Mouse (Mus musculus) heart, adult 8-10 months (tissue): ENCODE measurements around the gene Pgd. TPM values are rescaled to one million over a fixed set of nuclear protein-coding genes. Genes with fewer than 3 reads are reported as not detected.
"Not testable (repeated sequence)": the region's sequence is repeated elsewhere in the genome, so short reads cannot be mapped to it uniquely, and the experiment has no call there.

Experiments used
- DNase-seq: peaks from one replicate; pipeline ENCODE4 v3.0.0; 2022; ENCODE audit warnings: low spot score
- total RNA-seq, 4 experiments: library from RNA; stranded (reverse); gene quantifications; 2 replicates each; pipeline ENCODE4 v1.2.4; 2022

Gene Pgd
- total RNA-seq, 4 experiments from 2014 or later: 37.5 to 47.2 (median 42.3) TPM

DNA sequence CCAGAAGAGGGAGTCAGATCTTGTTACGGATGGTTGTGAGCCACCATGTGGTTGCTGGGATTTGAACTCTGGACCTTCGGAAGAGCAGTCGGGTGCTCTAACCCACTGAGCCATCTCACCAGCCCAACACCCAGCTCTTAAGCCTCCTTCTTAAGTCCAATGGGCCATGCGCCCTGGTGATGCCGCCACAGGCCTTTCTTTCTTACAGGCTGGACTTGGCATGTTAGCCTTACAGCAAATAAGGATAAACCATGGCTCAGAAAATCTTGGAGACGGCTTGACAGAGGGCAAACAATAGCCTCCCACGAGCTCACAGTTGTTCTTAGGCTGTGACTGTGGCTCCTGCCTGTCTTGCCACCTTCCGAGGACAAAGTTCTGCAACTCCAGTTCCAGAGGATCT lies 3.4 kb upstream of the Pgd start:
- not testable (repeated sequence) for DNase-seq

DNA sequence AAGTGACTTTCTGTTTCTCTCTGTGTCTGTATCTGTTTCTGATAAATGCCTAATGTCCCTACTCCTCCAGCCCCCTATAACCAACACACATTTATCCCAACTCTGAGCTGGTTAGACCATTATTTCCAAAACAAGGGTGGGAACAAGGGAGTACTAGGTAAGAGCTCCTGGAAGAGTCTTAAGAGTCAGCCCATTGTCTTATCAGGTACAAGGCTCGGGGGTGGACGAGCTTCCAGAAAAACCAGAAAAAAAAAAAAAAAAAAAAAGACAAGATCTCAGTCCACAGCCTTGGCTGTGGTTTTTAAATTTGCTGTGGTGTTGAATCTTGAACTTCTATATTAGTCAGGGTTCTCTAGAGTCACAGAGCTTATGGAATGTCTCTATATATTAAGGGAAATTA lies 1.4 kb upstream of the Pgd start:
- no peak for DNase-seq

DNA sequence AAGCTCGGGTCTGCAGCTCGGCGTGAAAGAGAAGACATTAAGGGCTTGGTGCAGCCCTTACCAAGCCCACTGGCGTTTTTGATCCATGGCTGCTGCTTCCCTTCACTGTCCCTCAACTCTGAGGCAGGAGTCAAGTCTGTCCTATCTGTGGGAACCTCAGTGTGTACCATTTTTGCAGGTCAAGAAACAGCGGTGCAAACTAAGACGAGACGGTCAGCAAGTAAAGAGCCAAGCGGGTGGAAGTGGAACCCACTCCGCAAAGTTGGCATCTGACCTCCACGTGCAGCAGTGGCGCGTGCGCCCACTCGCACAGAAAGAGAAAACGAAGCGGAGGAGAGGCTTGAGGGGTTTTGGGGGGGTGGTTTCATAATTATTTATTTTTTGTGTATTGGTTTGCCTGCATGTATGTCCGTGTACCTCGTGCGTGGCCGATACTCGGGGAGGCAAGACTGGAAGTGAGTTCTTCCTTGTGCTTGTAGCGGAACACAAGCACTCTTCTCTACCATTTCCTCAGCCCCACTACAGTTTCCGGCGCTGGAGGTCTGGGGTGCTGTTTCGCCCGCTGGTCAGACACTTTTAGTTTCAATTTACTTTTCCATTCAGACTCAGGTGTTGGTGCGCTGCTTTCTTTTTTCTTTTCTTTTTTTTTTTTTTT lies 513 bp upstream of the Pgd start:
- no peak for DNase-seq

DNA sequence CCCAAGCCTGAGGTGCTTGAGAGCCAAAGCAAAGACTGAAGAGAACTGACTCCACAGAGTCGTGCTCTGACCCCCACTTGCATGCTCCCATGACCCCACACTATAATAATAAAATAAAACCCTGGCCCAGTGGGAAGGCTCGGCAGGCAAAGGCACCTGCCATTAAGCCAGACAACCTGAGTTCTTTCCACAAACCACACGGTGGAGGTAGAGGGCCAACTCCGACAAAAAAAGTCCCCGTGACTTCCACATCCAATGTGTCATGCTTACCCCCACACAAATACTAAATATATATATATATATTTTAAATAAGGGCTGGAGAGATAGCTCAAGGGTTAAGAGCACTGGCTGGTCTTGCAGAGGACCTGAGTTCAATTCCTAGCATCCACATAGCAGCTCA lies 2.4 kb downstream of the Pgd start:
- DNase-seq: no peak

DNA sequence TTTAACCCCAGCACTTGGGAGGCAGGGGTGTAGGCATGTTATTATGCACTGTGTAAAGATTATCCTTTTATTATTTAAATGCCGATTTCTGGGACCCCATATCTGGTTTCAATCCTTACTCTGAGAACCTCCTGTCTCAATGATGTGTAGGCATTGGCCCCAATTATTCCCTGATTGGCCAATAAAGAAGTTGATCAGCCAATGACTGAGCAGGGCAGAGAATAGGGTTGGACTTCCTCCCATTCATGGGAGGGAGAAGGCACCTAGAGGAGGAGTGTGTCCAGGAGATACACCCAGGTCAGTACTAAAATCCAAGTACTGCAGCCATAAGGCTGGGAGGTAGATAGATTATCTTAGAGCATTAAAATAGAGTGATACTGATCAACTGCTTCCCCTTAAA lies 3.4 kb downstream of the Pgd start:
- no peak for DNase-seq

DNA sequence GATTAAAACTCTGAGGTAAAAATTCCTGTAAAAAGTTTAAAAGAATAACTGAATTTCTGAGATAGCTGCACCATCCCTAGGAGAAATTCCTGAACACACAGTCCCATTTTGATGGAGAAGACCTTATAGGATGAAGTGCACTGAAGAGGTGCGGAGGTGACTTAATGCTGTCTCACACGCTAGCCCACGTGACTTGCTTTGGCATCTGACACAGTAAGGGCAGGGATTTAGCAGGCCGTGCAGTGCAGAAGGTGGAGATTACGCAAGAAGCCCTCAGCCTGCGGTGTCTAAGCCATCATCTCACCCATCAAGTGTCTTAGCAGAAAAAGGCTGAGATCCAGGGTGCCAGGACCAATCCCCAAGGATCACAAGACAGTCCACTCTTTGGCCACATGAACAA lies 5.4 kb downstream of the Pgd start:
- DNase-seq: no peak

DNA sequence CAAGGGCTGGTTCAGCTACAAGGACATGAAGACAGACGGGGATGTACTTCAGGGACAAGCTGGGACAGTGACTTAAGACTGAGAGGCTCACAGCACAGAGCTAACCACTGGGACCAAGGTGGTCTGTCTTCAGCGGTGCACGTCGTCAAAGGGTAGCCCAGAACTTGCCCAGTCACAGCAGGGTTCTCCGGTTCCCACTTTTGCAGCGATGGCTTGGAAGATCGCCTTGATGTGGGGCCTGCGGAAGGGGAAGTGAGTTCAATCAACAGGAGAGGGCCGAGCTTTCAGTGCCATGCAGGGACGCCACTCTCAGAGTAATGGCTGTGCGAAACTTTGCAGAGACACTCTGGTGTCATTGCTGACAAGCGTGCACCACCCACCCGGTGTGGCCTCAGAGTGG lies 6.7 kb downstream of the Pgd start:
- DNase-seq: no peak

DNA sequence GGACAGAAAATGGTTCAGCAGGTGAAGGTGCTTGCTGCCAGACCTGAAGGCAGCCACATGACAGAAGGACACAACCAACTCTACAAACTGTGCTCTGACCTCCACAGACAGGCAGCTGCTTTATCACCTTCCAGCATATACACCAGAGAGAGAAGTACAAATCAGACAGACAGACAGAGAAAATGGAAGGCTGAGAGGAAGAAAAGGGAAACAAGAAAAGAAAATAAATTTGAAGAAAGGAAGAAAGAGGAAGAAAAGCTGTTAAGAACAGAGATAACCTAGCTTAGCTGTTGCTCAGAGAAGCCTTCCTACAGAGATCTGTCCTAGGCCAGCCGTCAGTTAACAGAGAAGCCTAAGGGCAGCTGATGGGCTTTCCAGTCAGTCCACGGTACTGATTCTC lies 7.4 kb downstream of the Pgd start:
- DNase-seq: no peak

DNA sequence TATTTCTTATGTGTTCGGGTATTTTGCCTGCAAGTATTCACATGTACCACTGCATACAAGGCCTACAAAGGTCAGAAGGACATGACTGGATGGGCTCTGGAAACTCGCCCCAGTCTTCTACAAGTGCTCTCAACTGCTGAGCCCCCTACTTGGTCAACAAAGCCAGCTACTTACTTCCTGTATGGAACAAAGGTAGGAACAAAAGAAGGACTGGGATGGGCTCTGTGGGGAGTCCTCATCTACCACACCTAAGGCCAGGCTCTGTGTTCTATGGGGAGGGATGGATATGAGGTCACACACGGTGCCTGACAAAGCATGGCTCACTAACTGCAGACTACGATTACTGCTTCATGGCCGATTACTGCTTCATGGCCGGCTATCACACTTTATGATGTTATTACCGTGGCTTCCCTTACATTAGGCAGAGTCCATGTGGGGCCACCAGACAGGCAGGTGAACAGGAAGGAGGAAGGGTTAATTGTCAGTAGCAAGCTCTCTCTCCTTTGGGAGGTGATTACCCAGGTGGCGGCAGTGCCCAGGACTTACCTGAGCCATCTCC lies 9.1 kb downstream of the Pgd start:
- DNase-seq: no peak

DNA sequence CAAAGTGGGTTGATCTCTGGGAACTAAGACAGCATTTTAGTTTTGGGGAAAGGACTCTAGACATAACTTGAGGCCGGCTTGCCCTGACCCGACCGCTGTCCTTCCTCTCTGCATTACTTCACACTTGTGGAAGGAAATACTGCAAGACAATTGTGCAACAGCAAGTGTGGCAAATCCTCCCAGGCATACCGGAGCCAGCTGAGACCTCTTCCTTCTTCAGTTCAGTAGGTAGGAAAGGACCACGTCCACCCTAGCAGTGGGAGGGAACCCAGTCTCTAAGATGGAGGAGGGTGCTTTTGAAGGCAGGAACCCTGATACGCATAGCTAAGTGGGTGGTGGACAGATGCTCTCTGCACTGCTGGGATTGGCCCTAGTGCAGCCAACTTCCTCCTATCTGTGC lies 10.9 kb downstream of the Pgd start:
- no peak for DNase-seq

DNA sequence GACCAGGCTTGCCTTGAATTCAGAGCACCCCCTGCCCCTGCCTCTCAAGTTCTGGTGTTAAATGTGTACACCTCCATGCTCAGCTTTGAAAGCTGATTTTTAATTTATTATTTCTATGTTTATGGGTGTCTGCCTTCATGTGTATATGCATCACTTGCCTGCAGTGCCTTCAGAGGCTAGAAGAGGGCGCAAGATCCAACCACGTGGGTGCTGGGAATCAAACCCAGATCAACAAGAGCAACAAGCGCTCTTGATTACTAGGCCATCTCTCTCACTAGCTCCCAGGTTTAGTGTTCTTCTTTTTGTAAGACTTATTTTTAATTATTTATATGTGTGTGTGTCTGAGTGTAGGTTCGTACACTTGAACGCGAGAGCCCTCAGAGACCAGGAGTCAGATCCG lies 11.7 kb downstream of the Pgd start:
- DNase-seq: no peak

DNA sequence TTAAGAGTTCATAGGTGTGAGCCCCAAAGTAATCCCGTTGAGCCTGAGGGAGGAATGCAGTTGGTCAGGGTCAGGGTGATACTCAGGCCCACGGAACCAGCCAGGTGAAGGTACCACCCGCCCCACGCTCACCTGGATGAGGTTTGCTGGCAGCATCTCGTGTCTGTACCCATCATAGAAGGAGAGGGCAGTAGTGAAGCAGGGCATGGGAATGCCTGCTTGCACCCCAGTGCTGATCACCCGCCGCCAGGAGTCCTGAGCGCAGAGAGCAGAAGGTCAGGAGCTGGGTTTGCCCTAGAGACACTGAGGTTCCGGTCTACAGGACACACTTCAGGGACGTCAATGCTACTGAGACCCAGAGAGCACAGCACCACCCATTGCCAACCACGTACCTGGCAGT lies 15.8 kb downstream of the Pgd start:
- no peak for DNase-seq

DNA sequence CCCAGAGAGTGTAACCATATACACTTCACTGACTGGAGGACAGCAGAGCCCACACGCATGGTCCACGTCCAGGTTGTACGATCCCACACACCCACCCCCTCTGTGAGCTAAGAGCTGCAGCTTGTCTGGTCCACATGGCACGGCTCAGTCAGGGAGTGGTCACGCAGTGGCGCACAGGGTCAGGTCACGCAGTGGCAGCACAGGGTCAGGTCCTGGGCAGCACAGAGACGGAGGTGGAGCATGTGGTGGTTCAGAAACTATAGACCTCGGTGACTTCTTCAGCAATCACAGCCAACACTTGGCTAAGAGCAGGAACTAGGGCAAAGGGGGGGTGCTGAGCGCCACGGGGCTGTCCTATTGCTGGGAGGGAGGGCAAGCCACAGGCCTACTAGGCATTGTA lies 16.3 kb downstream of the Pgd start:
- DNase-seq: no peak

DNA sequence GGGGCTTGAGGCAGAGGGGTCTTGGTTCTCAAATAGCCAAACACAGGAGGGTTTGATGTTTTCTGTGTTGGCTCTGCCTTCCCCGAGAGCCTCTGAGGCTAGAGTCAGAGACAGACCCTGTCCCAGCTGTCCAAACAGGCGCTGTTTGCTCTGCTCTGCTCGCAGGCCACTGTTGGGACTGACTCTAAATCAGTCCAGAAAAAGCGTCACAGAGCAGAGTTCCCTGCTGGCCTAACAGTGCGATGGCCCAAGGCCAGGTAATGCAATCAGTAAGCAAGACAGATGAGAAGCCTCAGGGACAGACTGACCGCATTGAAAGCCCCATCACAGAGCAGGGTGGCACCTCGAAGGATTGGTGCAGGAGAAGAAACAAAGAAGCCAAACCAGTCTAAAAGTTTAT lies 17.0 kb downstream of the Pgd start:
- DNase-seq: no peak

DNA sequence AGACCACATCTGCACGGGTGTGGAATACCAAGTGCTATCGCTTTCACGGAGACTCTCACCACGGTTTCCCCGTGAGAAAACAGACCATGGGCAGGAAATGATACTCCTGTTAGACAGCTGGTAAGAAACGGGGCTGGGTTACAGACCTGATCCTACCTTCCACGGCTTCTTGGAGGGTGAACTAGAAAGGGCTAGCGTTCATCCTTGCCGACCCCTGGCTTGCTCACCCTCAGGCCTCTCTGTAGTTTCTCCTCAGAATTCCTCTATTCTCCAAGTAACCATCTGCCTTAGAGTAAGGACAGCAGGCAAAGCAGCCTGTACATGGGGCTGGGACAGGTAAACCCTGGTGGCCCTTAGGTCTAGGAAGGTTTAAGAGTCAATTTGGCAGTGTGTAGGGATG lies 17.4 kb downstream of the Pgd start:
- no peak for DNase-seq

DNA sequence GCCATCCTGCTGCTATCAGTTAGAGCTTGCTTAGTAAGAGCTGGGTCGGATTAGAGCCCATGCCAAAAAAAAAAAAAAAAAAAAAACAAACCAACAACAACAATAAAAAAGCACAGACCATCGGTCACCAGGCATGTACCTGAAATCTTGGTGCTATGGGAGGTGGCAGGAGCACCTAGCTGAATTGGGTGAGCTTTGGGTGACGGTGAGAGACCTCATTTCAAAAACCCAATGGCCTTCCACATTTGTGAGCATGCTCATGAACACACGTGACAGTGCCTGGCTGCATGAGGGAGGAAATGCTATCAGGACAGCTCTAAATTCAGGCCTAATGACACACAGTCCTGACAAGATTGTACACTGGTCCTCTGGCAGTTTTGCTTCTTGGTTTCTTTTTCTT lies 18.5 kb downstream of the Pgd start:
- no peak for DNase-seq

DNA sequence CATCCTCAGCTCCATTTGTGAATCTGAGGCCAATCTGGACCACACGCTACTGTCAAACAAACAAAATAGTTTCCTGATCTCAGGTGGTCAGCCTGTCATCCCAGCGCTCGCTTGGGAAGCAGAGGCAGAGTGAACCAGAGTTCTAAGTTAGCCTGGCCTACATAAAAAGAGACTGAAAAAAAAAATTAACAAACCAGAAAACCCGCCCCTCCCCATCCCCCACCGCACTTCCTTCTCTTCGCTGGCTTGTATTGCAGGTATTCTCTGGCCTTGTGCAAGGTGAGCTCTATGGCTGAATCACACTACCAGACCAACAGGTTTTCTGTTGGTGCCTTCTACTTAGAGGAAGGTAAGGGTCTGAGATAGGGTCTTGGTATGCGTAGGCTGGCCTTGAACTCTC lies 19.0 kb downstream of the Pgd start:
- DNase-seq: no peak

DNA sequence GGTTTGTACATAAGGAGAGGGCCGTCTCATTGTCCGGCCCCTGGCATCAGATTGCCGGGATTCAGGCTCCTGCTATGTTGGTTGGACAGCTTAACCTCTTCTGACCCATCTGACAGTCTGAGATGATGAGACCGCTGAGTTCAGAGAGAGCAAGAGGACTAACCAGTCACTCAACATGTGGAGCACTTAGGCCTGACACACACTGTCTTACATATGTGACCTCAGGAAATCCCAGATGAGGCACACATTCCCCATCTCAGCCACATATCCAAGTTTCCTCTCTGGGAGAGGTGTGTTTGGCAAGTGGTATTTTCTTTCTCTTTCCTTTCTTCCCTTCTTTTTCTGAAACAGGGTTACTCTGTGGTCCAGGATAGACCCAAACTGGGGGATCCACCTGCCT lies 21.4 kb downstream of the Pgd start:
- DNase-seq: no peak

DNA sequence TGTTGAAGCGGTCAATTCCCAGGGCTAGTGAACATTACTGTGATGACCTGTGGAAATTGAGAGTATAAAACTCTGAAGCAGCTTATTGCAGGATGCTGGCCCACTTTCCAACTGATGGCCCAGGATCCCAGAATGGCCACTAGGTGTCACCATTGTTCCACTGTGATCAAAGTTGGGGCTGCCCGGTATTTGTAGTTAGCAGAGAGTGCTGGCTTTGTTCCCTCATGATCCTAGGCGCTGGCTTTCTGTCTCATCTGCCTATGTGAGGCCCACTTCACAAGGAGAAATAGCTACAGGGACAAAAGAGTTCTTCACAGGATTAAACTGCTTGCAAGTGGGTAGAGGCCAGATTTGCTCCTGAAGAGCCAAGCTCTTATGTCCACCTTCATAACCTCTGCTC lies 22.1 kb downstream of the Pgd start:
- DNase-seq: peak; percentile 88

DNA sequence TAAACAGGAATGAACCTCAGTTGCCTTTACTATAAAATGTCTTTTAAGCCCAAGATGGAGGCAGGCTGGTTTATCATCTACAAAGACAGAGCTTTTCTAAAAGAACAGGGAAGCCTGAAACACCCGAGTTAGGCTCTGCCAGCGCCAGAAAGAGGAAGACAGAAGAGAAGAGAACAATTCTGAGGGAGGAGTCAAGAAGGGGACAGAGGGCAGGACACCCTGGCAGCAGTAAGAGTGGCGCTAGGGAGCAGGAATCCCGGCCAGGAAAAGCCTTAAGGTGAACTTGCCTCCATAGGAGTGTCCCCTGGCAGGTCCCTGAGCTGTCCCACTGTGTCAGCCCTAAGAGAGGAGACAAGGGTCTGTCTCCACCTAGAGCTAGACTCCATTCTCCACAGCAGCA lies 23.0 kb downstream of the Pgd start:
- DNase-seq: no peak

DNA sequence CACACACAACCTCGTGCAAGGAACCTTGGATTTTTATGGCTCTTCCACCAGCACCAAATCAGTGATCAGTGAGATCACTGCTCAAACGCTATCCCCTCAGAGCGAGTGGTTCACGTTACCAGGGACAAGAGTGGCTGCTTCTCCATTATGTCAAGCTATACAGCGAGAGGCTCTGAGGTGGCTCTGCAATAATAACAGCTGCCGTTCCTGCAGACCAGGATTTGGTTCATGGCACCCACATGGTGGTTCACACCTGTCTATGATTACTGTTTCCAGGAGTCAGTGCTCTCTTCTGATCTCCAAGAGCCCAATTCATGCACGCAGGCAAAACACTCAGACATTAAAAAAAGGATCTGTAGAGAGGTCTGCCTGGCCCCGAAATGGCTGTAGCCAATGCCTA lies 28.1 kb downstream of the Pgd start:
- no peak for DNase-seq

DNA sequence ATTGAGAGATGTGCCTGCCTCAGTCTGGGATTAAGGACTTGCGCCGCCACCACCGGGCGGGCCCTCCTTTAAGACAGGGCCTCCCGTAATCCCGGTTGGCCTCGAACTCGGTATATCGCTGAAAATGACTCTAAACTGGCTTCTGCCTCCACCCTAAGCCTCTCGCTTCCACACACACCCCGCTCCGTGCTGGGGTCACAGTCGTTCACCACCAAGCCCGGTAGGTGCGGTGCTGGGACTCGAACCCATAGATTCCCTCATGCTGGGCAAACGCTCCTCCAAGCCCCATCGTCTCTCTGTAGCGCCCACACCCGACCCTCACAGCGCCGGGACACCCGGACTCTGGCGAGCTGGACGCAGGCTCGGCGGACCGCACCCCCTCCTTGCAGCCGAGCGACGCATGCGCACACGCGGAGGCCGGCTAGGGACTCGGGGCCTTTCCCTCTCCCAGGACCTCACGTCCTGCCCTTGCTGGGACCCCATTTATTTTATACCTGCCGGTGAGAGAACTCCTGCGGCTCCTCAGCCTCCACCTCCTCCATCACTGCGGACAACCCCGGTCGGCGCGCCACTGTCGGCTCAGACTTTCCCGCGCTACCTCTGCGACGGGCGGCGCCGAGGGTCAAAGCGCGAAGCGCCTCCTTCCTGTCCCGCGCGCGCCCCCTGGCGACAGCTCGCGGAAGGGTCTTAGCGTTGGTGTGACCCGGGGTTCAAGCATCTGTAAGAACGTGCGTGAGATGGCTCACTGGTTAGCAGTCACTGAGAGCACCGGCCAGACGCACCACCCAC lies 29.4 kb downstream of the Pgd start, which contains the start of gene Cenps:
TSS of gene Cenps (minus strand) at position 648 of the 789 bp plus-strand sequence.
- peak; percentile 83 for DNase-seq

DNA sequence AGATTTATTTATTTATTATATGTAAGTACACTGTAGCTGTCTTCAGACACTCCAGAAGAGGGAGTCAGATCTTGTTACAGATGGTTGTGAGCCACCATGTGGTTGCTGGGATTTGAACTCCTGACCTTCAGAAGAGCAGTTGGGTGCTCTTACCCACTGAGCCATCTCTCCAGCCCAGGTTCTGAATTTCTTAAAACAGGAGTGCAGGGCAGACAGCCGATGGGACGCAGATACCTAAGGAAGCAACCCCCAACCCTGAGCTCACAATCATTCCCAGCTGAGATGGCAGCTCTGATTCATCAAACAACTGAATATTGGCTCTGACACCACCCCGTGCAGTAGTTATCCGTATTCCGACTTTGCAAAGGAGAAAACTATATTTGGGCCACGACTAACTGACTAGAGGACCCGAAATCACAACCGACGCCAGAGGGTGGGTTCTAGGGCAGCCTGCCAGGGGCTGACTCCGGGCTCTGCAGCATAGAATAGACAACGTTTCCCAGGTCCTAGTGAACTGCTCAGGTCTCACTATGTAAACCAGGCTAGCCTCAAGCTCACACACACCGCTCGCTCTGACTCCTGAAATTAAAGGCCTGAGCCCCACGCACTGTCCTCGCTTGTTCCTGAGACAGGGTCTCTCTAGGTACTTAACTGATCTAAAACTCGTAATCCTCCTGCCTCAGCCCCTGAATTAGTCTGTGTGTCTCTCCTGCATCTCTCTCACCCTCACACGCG lies 30.3 kb downstream of the Pgd start:
- DNase-seq: no peak
